Mouse (Mus musculus): Measurements from ENCODE around the gene Cenpm.

- TF ChIP-seq CTCF (IDR thresholded peaks at IDR 0.05; ENCODE audit: low read depth) (no peak), EP300 (IDR thresholded peaks at IDR 0.05; ENCODE audit: low read depth) (no peak)
Measured at GRCm38 (mm10) chr15:82290252-82290651, 45.7 kb upstream of the Cenpm start.

All from heart, postnatal 0 days (tissue).